Mouse (Mus musculus): Measurements from ENCODE around the gene Tenm4. TPM values are rescaled to one million over a fixed set of nuclear protein-coding genes. Genes with fewer than 3 reads are reported as not detected.

Tenm4 gene
- total and polyA plus RNA-seq, 2 experiments: 0.09 to 0.11 TPM

DNA sequence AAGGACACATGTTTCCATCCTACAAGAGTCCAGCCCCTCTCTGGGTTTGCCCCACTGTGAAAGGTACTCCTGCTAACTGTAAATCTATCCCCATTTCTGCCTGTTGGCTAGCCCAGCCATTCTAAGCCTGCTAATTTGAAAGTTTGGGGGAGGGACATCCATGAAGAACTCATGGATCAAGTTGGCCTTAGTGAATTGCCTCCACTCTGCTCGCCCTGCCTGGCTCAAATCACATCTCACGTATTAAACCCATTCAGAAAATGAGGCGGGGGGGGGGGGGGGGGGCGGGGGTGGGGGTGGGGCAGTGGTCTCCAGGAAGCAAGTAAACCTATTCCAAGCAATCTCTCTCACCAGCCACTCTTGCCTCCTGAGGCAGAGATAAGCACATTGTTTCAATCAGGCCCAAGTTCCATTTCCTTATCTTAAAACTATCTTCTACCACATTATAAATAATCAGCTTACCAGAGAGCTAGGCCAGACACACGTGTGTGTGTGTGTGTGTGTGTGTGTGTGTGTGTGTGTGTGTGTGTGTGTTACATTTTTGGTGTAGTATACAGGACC is 429.4 kb downstream of the Tenm4 start:
- no peaks in the 10 kb centered on the region for H3K79me2 ChIP-seq (ENCODE audit: control insufficient read depth, insufficient read depth, low read length)
- no peaks in the 10 kb centered on the region for H3K36me3 ChIP-seq (ENCODE audit: control insufficient read depth, insufficient read depth, low read length)
- WGBS: 30% methylated on average over 5 of the region's 5 CpGs
- TF ChIP-seq CTCF (IDR thresholded peaks at IDR 0.05; ENCODE audit: low read depth, low read length) (no peak), POLR2A (IDR thresholded peaks at IDR 0.05; ENCODE audit: extremely low read depth, insufficient read depth, low read length) (no peak)
- H3K9ac ChIP-seq (ENCODE audit: low read depth, low read length): no peak overlapping the region
- no peaks in the 10 kb centered on the region for H3K4me1 ChIP-seq (ENCODE audit: control insufficient read depth, insufficient read depth, low read length)
- H3K27ac ChIP-seq (replicated peaks; ENCODE audit: insufficient read depth, low read depth, low read length): no peak overlapping the region
- H3K27me3 ChIP-seq (ENCODE audit: control insufficient read depth, insufficient read depth, low read length): no peaks in the 10 kb centered on the region
- no peak overlapping the region for H3K4me3 ChIP-seq (ENCODE audit: insufficient read depth, low read depth, low read length)
- no peak for DNase-seq (ENCODE audit: extremely low read depth, low read depth, low spot score)

DNA sequence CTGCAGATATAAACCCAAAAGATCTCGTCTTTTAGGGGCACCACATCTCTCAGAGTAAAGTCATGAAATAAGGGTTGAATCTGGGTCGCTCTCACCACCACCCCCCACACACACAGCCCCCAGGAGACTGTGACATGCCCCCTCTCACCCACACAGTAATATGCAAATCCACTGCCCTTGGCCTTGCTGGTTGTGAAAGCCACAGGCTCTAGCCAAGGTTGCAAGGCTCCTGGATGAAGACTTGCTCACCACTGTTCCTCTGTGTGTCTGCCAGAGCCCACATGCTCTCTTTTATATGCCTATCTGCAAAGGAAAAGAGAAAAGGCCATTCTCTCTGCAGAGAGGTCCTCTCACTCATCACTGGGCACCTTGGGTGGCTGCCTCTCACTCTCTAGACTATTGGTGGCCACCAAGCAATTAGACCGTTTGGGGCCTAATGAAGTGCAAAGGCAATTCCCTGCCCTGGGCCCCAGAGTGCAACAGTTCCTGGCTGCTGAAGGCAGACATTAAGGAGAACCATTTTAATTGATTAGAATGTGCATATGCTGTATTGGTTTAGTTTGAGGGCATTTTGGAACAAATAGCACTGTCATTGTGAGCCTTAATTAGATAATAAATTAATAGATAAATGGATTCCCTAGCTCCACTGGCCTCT is 433.2 kb downstream of the Tenm4 start:
- Histone ChIP-seq H3K79me2 (ENCODE audit: control insufficient read depth, insufficient read depth, low read length) (no peaks in the 10 kb centered on the region), H3K36me3 (ENCODE audit: control insufficient read depth, insufficient read depth, low read length) (no peaks in the 10 kb centered on the region), H3K9ac (ENCODE audit: low read depth, low read length) (no peak overlapping the region), H3K27me3 (ENCODE audit: control insufficient read depth, insufficient read depth, low read length) (no peaks in the 10 kb centered on the region), H3K4me1 (ENCODE audit: control insufficient read depth, insufficient read depth, low read length) (no peaks in the 10 kb centered on the region), H3K4me3 (ENCODE audit: insufficient read depth, low read depth, low read length) (no peak overlapping the region), H3K27ac (replicated peaks; ENCODE audit: insufficient read depth, low read depth, low read length) (no peak overlapping the region)
- WGBS: 79% methylated on average over 3 of the region's 3 CpGs
- TF ChIP-seq POLR2A (IDR thresholded peaks at IDR 0.05; ENCODE audit: extremely low read depth, insufficient read depth, low read length): no peak
- no peak for TF ChIP-seq CTCF (IDR thresholded peaks at IDR 0.05; ENCODE audit: low read depth, low read length)
- no peak for DNase-seq (ENCODE audit: extremely low read depth, low read depth, low spot score)

DNA sequence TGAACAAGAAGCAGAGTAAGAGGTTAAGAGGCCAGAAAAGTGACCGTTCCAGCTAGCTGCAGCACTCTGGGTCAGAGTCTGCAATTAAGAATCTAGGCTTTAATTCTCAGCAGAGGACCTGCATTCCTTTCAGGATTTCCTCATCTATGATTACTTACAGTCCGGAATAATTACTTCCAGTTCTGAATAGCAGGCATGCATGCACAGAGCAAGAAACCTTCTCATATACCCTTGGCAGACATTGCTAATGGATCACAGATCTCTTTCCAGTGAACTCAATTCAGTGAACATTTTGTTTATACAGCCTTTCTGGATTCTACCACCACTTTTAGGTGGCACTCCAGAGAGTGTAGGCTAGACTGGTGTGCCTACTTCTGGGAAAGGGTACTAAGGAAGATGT is 434.3 kb downstream of the Tenm4 start:
- 82% methylated on average over 2 of the region's 2 CpGs for WGBS
- Histone ChIP-seq H3K36me3 (ENCODE audit: control insufficient read depth, insufficient read depth, low read length) (no peaks in the 10 kb centered on the region), H3K79me2 (ENCODE audit: control insufficient read depth, insufficient read depth, low read length) (no peaks in the 10 kb centered on the region), H3K9ac (ENCODE audit: low read depth, low read length) (no peak overlapping the region), H3K4me3 (ENCODE audit: insufficient read depth, low read depth, low read length) (no peak overlapping the region), H3K27me3 (ENCODE audit: control insufficient read depth, insufficient read depth, low read length) (no peaks in the 10 kb centered on the region), H3K4me1 (ENCODE audit: control insufficient read depth, insufficient read depth, low read length) (no peaks in the 10 kb centered on the region), H3K27ac (replicated peaks; ENCODE audit: insufficient read depth, low read depth, low read length) (no peak overlapping the region)
- DNase-seq (ENCODE audit: extremely low read depth, low read depth, low spot score): no peak
- TF ChIP-seq POLR2A (IDR thresholded peaks at IDR 0.05; ENCODE audit: extremely low read depth, insufficient read depth, low read length) (no peak), CTCF (IDR thresholded peaks at IDR 0.05; ENCODE audit: low read depth, low read length) (no peak)

DNA sequence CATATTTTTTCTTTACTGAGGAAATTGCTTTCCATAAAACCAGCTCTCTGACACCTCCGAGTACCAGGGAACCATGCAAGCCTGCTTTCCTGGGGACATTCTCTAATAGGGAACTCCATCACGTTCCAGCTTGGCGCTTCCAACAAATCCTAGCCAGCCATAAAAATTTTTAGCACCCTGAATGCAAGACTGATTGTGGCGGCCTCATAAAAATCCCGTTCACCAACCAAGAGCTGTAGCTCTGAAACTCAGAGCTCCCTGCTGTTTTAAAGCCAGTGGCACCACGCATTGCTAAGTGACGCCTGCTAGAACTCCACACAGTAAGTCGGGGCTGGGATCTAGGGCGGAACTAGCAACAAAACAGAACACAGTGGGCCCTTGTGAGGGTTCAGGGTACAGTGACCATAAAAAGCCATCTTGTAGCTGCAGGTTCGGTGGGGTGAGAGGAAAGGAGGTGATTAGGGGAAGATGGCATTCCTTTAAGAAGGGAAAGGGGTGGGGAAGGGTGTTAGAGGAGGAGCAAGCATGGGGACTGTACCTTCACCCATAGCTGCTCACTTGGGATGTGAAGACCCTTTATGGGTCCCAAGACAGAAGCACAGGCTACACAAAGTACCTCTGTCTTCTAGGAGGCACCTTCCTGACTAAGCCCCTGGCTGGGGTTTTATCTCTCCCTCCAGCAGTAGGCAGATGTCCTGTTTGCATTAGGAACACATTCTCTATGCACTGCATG is 439.0 kb downstream of the Tenm4 start:
- no peak for TF ChIP-seq CTCF (IDR thresholded peaks at IDR 0.05; ENCODE audit: low read depth, low read length)
- TF ChIP-seq POLR2A (IDR thresholded peaks at IDR 0.05; ENCODE audit: extremely low read depth, insufficient read depth, low read length): no peak
- no peaks in the 10 kb centered on the region for H3K4me1 ChIP-seq (ENCODE audit: control insufficient read depth, insufficient read depth, low read length)
- H3K27ac ChIP-seq (replicated peaks; ENCODE audit: insufficient read depth, low read depth, low read length): no peak overlapping the region
- no peaks in the 10 kb centered on the region for H3K36me3 ChIP-seq (ENCODE audit: control insufficient read depth, insufficient read depth, low read length)
- DNase-seq (ENCODE audit: extremely low read depth, low read depth, low spot score): no peak
- H3K27me3 ChIP-seq (ENCODE audit: control insufficient read depth, insufficient read depth, low read length): no peaks in the 10 kb centered on the region
- 65% methylated on average over 10 of the region's 10 CpGs for WGBS
- no peak overlapping the region for H3K9ac ChIP-seq (ENCODE audit: low read depth, low read length)
- no peak overlapping the region for H3K4me3 ChIP-seq (ENCODE audit: insufficient read depth, low read depth, low read length)
- H3K79me2 ChIP-seq (ENCODE audit: control insufficient read depth, insufficient read depth, low read length): no peaks in the 10 kb centered on the region

DNA sequence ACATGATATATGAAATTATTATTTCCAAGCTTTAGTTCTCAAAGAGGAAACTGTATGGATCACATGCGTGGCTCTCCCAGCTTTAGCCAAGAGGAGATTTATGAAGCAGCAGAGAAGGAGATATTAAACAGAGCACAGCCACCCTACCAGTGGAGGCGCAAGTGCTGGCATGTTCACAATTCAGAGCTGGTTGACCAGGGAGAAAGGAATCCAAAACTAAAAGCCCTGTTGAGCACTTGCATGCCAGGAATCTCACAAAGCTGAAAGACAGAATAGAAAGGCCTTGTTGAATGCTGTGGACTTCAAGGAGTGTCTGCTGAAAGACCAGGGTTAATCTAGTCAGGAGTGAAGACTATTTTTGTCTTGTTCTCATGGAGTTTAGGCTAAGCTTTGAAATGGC is 446.3 kb downstream of the Tenm4 start:
- H3K36me3 ChIP-seq (ENCODE audit: control insufficient read depth, insufficient read depth, low read length): no peaks in the 10 kb centered on the region
- TF ChIP-seq POLR2A (IDR thresholded peaks at IDR 0.05; ENCODE audit: extremely low read depth, insufficient read depth, low read length) (no peak), CTCF (IDR thresholded peaks at IDR 0.05; ENCODE audit: low read depth, low read length) (no peak)
- H3K27ac ChIP-seq (replicated peaks; ENCODE audit: insufficient read depth, low read depth, low read length): no peak overlapping the region
- no peak overlapping the region for H3K9ac ChIP-seq (ENCODE audit: low read depth, low read length)
- H3K79me2 ChIP-seq (ENCODE audit: control insufficient read depth, insufficient read depth, low read length): no peaks in the 10 kb centered on the region
- H3K4me3 ChIP-seq (ENCODE audit: insufficient read depth, low read depth, low read length): no peak overlapping the region
- DNase-seq (ENCODE audit: extremely low read depth, low read depth, low spot score): no peak
- 95% methylated on average over 2 of the region's 2 CpGs for WGBS
- no peaks in the 10 kb centered on the region for H3K27me3 ChIP-seq (ENCODE audit: control insufficient read depth, insufficient read depth, low read length)
- H3K4me1 ChIP-seq (ENCODE audit: control insufficient read depth, insufficient read depth, low read length): no peaks in the 10 kb centered on the region

Measured in liver, adult 2 months (tissue).